Mouse (Mus musculus) C2C12 (cell line): ENCODE results near the gene Rsrc1. TPM values are rescaled to one million over a fixed set of nuclear protein-coding genes. Genes with fewer than 3 reads are reported as not detected.

ENCODE experiments used
- H3K27me3 ChIP-seq: one replicate; pipeline ENCODE4 v1.6.1; 2011; ENCODE audit not compliant: control insufficient read depth, insufficient read depth, insufficient read length
- H3K36me3 ChIP-seq: one replicate; pipeline ENCODE4 v1.6.1; 2011; ENCODE audit not compliant: control insufficient read depth, insufficient read depth
- H3K4me3 ChIP-seq: one replicate; pipeline ENCODE4 v1.5.1; 2011; ENCODE audit warnings: mild to moderate bottlenecking, control low read depth; ENCODE audit not compliant: poor library complexity, insufficient read depth, severe bottlenecking
- H3K79me2 ChIP-seq: one replicate; pipeline ENCODE4 v1.6.1; 2011; ENCODE audit not compliant: control insufficient read depth, insufficient read depth
- H3K79me3 ChIP-seq: one replicate; pipeline ENCODE4 v1.6.1; 2011; ENCODE audit warnings: low read depth, control low read depth
- H3ac ChIP-seq: one replicate; pipeline ENCODE3; 2011; ENCODE audit warnings: low read depth; ENCODE audit not compliant: control insufficient read depth, insufficient read length
- CEBPB ChIP-seq: IDR thresholded peaks from one replicate; pipeline ENCODE4 v1.6.1; 2011; ENCODE audit warnings: low read depth, mild to moderate bottlenecking, control low read depth, moderate library complexity
- CTCF ChIP-seq: IDR thresholded peaks from one replicate; pipeline ENCODE4 v1.5.1; 2011; ENCODE audit not compliant: control insufficient read depth, insufficient read depth, insufficient read length
- FOSL1 ChIP-seq: IDR thresholded peaks from one replicate; pipeline ENCODE4 v1.8.0; 2011; ENCODE audit warnings: mild to moderate bottlenecking, low read length; ENCODE audit not compliant: poor library complexity, insufficient read depth, severe bottlenecking
- MAX ChIP-seq: IDR thresholded peaks from one replicate; pipeline ENCODE4 v1.6.1; 2011; ENCODE audit warnings: mild to moderate bottlenecking, control low read depth
- MYOD1 ChIP-seq: IDR thresholded peaks from one replicate; pipeline ENCODE4 v1.6.1; 2011; ENCODE audit warnings: low read depth; ENCODE audit not compliant: control insufficient read depth, insufficient read length
- MYOG ChIP-seq: IDR thresholded peaks from one replicate; pipeline ENCODE4 v1.6.1; 2011; ENCODE audit not compliant: control insufficient read depth, insufficient read length; ENCODE audit errors: extremely low read depth
- USF1 ChIP-seq: IDR thresholded peaks from one replicate; pipeline ENCODE4 v1.6.1; 2011; ENCODE audit warnings: low read depth, mild to moderate bottlenecking, control low read depth, moderate library complexity
- polyA plus RNA-seq: library from polyadenylated mRNA; unstranded; fragments of >200 nt; fragmentation: generic; extraction: Trizol; gene quantifications from one replicate; pipeline ENCODE4 v1.2.1, GENCODE M21; 2012; ENCODE audit warnings: missing spikeins

The Rsrc1 gene
- polyA plus RNA-seq, 1 experiment, result 15.9 TPM

- no peaks in the 10 kb centered on the region for H3K79me3 ChIP-seq
- no peaks in the 10 kb centered on the region for H3K79me2 ChIP-seq
- no peak within 1 kb of the TSS for H3K4me3 ChIP-seq
- H3ac ChIP-seq, result peak within 1 kb of the TSS; percentile 45
- no peak for TF ChIP-seq MYOD1
- no peak for TF ChIP-seq USF1
- TF ChIP-seq MAX, result peak; percentile 47
- no peak for TF ChIP-seq MYOG
- no peak for TF ChIP-seq CEBPB
- no peaks in the 10 kb centered on the region for H3K36me3 ChIP-seq
- H3K27me3 ChIP-seq, result no peaks in the 10 kb centered on the region
These were observed 392.7 kb downstream of the Rsrc1 start, which contains the start of gene Mlf1 for GRCm38 (mm10) chr3:67373872-67374271. Gene Mlf1 (plus strand): TSS chr3:67374097.

- Histone ChIP-seq H3K79me3 (no peaks in the 10 kb centered on the region), H3K4me3 (no peak overlapping the region), H3K79me2 (no peaks in the 10 kb centered on the region), H3K27me3 (no peaks in the 10 kb centered on the region), H3K36me3 (no peaks in the 10 kb centered on the region), H3ac (peak overlapping the region; percentile 45)
- TF ChIP-seq MYOD1, result no peak
- TF ChIP-seq MYOG, result no peak
- no peak for TF ChIP-seq FOSL1
- TF ChIP-seq MAX, result no peak
- no peak for TF ChIP-seq CTCF
- TF ChIP-seq CEBPB, result no peak
- TF ChIP-seq USF1, result no peak
These were observed 393.2 kb downstream of the Rsrc1 start for GRCm38 (mm10) chr3:67374360-67374778.

GRCm38 (mm10) chr3:67375063-67375462 lies 393.9 kb downstream of the Rsrc1 start, which contains the start of gene Gm17402:
Gene Gm17402 (minus strand): TSS chr3:67375163.
- H3K79me3 ChIP-seq, result no peaks in the 10 kb centered on the region
- H3K4me3 ChIP-seq, result no peak within 1 kb of the TSS
- H3K79me2 ChIP-seq, result no peaks in the 10 kb centered on the region
- no peaks in the 10 kb centered on the region for H3K36me3 ChIP-seq
- H3K27me3 ChIP-seq, result no peaks in the 10 kb centered on the region
- no peak for TF ChIP-seq CEBPB
- TF ChIP-seq FOSL1, result no peak
- no peak for TF ChIP-seq MYOD1
- TF ChIP-seq USF1, result no peak
- TF ChIP-seq MAX, result no peak
- no peak for TF ChIP-seq CTCF
- no peak for TF ChIP-seq MYOG
- H3ac ChIP-seq, result peak within 1 kb of the TSS; percentile 45

GRCm38 (mm10) chr3:67378215-67378614 lies 397.0 kb downstream of the Rsrc1 start:
- H3K36me3 ChIP-seq, result no peaks in the 10 kb centered on the region
- H3K27me3 ChIP-seq, result no peaks in the 10 kb centered on the region
- H3K4me3 ChIP-seq, result no peak overlapping the region
- H3K79me3 ChIP-seq, result no peaks in the 10 kb centered on the region
- H3K79me2 ChIP-seq, result no peaks in the 10 kb centered on the region
- TF ChIP-seq USF1 (no peak), MYOD1 (no peak)
- no peak overlapping the region for H3ac ChIP-seq

Other genes with a start within 250 kb of the Rsrc1 start
- gene Shox2, start 381 bp downstream of the Rsrc1 start, polyA plus RNA-seq, result 14.4 TPM